Mouse (Mus musculus) thymus, postnatal 4 days (tissue): ENCODE measurements at regions not wholly inside any gene's neighbourhood (a gene's known extent, or its start where the extent isn't known, plus 50 kb on each side); places are given as distances from the start of the nearest gene placed in this dataset.

Experiments
- DNase-seq: peaks from one replicate; pipeline ENCODE4 v3.0.0; 2021

DNA sequence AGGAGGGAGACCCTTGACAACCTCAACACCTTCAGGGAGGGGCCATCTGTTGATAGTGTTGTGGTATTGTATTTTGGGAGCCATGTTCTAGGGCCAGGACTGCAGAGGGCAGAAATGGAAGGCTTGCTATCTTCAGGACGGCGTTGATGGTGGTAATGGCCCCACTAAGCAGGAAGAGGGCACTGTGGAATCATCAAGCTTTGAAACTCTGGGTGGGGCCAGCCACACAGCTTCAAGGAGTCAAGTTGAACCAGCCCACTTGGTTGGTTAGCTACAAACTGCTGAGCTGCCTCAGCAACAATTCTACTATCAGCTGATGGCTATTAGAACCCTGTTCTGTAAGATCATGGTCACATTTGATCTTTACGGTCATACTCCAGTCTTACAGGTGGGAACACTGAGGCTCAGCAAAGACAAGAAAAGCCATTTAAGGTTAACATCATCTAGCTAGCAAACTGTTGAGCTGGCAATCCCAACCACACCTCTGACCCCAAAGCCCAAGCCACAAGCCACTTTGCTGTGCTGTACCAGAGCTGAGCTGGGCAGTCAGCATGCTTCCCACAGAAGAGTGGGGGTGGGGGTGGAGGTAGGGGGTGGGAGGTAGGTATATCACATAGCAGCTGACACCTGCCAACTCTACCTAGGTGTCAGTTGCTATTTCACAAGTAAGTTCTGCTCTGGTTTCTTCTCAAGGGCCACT is 203.9 kb downstream of the Uaca start:
- DNase-seq, result peak; percentile 64

DNA sequence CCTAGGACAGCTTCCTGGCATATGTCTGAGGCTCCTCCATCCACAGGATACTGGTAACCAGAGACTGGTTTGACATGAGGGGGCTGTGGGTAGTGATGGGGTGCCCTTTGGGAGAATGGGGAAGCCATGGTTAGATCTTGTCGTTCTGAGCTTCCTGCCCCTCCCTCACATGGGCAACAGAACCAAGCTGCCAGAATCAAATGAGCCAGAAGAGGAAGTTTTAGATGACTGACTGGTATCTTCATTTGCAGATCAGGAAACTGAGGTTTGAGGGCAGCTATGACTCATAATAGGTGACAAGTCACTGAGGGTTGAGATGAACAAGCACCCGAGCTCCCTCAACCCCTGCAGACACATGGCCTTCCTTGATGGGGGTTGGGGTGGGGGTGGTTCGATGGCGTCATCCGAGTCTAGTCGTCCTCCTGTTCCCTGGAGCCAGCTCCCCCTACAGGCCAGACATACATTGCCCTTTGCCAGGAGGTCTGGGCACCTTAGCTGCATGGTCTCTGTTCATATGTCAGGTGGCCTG is 204.7 kb downstream of the Uaca start:
- peak; percentile 86 for DNase-seq

DNA sequence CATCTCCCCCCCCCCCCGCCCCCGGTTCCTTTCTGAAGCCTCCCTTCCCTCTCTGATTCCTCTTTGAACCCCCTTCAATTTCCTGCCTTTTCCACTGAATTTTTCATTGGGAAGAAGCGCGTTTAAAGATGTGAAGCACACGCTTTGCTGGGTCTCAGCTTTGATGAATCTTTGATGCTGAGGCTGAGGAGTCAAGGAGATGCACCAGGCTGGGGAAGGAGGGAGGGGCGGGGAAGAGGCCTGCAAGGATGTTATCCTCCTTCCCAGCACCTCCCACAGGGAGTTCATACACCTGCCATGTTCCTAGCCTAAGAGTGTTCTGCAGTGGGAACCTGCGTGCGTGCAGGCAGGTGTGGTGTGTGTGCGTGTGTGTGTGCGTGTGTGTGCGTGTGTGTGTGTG is 205.9 kb downstream of the Uaca start:
- DNase-seq, result no peak

DNA sequence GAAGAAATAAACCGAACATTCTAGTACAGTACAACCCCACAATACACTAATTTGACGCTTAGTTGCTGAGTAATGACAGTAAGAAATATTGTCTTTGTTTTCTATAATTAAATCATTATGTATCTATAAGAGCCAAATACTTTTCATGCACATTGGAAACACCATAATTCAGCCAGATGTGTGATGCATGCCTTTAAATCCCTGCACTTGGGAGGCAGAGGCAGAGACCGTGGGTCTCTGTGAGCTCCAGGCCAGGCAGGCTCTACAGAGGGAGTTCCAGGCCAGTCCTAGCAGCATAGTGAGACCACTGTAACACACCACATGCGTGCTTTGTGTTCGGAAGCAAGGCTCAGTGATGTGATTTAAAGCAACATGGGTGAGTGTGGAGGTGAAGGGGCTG is 208.2 kb downstream of the Uaca start:
- DNase-seq, result no peak

DNA sequence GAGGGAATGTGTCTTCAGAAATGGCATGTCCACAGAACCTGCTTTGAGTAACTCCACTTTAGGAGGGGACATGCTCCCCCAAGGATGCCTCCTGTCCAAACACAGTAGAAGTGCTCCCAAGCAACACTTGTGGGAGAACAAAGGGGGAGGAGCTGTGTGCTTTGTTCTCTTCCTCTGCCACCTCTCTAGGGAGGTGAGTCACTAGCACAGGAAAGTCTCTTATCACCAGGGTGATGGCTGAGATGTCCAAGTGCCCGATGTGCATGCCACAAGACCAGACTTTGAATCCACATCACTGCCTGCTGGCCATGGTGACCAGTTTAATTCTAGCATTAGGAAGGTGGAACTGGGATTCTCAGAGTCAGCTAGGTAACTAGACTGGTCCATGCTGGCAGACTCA is 214.1 kb downstream of the Uaca start:
- DNase-seq, result no peak

DNA sequence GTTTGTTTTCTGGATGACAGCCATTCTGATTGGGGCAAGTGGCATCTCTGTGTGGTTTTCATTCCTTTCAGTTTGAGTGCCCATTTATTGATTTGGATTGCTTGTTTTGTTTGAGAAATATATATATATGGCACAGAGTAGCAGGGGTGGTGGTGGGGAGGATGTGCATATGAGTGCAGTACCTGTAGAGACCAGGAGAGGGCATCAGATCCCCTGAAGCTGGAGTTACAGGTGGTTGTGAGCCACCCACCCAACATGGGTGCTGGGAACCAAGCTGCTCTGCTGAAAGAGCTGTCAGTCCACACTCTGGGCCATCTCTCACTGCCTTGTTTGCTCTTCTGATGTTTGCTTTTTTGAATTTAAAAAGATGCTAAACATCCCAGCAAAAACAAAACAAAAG is 216.7 kb downstream of the Uaca start:
- DNase-seq, result peak; percentile 42

DNA sequence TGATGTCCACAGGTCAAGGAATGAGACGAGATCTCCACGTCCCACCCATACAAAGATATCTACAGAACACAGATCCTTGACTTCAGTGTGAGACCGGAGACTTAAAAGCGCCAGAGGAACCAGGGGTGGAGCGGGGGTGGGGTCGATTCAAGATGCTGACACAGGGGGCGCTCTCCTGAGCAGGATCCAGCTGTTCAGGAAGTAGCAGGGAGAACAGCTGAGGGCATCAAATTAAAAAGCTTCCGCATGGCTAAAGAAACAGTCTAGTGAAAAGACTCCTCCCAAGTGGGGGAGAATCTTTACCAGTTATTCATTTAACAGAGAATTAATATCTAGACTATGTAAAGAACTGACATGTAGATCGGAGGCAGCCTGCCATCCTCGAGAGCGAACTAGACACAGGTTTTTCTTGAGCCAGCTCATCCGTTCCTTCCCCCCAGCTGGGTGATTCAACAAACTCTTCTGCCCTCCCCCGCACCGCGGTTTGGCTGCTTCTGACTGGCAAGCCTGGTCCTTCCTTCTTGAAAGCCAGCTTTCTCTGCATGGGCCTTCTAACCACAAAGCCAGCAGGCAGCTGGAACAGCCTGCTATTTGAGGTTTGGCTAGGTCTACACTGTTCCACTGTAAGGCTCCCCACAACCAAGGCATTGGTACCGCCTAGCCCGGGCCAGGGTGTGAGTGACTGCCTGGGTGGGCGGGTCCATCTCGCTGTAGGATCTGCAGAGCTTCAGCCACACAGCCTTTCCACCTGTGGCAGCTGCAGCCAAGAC is 218.6 kb downstream of the Uaca start:
- peak; percentile 88 for DNase-seq

DNA sequence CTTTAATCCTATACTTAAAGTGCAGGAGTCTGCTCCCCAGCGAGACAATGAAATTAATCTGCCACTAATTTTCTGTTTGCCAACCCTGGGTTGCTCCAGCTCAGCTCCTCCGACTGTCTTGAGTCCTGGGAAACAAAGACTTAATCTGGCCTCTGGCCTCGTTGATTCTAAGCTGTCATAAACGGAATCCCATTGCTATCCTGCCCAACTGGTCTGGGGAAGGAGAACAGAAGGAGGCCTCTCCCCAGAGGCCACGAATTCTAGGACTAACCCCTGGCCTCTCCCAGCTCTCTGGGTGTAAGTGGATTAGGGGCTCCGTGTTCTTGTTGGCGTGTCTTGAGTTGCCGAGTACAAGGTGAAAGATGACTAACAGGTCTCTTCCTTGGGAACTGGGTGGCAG is 219.8 kb downstream of the Uaca start:
- DNase-seq, result no peak

DNA sequence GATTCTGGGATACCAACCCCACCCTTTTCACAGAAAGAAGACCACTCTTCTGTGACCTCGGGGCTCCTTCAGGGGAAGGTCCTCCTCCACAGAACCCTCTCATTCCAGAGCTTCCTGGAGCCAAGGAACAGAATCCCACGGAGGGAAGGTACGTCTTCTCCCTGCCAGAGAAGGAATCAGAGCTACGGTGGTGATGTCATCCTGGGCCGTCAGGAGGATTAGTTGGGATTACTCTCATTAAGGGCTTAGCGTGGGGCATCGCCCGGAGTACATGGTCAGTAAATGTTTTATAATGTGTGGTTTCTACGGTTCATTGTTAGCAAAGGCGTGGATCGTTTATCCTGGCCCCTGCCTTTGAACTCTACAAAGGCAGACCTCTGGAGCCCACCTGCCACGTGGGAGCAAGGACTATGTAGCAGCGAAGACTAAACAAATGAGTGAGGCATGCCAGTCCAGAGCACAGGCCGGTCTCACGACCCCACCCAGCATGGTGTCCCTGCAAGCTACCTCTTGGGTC is 221.1 kb downstream of the Uaca start:
- DNase-seq, result no peak

DNA sequence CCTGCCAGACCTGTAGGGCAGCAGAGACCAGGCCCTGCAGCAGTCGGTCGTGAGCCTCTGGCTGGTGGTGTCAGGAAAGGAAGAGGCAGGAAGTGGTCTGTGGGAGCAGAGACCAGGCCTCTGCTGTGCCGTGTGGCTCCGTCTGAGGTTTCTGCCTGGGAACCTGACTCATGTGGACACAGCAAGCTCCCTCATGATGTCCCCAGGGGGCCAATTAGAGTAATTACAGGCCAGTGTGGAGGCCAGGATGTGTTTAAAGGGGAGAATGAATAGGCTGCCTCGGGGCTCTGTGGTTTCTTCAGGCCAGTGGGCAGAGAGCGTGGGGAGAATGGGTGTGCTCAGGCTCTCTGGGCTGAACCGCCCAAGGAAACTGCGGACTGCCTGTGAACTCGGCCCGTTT is 222.3 kb downstream of the Uaca start:
- DNase-seq, result peak; percentile 47

DNA sequence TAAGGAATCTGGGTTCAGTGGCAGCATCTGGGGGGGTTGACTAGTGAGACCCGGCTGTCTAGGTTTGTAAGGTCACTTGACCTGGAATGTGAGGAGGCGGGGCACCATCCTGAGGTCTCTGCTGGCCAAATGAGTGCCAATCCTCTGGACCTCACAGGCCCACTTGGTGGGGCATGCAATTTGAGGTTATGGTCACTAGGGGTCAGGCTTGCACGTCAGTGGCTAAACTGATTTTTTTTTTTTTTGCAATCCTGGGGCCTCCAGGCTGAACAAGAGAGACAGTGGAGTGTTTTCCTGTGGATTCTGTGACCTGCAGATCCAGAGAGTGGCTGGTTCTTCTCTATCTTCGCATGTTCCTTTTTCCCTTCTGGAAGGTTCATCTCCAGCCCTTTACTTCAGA is 225.6 kb downstream of the Uaca start:
- DNase-seq, result peak; percentile 58

DNA sequence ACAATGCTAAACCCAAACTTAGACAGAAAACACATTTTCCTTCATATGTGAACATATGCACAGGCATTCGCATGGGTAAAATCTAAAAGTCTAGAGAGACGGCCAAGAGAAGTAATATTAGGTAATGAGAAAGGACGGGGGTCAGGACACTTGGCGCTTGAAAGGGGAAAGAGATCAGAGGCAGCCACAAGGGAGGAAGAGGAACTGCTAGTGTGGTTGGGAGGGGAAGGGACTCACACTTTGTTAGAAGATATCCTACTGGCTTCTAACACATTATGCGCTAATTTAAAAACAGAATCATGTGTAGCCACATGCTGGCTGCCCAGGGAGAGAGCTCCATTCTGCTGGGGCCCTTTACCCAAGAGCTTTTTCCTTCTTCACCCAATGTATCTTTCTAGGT is 227.5 kb downstream of the Uaca start:
- no peak for DNase-seq

DNA sequence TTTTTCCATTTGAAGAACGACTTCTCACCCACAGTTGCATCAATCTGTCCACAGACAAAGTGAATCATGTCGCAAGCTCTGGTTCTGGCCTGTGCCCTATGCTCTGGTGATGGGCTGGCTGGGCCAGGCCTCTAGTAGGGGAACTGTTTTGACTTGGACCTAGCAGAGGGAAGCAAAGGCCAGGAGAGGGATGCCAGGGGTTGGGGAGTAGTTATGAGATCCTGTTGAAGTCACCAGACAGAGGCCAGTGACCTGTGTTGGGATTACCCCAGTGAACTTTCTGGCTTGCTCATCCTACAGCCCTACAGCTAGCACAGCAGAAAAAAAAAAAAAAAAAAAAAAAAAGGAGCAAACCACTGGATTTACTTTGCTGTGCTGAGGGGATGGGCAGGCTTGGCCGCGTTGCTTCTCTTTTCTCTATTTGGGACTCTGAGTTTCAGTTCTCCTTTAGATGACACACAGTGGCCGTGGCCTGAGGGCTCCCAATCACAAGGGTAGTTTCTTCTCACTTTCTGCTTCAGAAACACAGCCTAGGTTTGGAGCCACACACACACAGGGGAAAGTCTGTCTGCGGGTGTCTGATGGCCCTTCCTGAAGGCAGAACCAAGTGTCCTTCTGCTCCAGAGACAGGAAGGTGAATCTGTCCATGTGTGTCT is 228.2 kb downstream of the Uaca start:
- no peak for DNase-seq

DNA sequence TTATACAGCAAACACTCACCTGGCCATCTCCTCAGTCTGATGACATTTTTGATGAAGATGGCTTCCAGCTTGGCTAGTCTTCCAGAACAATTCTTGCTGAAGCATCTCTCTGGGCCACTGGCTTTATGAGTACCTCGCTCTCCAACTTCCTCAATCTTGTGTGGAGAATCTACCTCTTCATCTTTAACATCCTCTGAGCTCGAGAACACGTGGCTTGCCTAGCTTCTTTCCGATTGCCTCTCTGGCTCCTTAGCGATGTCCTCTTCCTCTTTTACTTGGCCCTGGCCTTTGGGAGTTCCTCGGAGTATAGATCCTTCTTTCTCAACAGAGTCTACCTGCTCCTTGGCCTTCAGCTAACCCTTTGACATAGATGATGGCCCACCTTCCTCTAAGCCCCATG is 231.0 kb downstream of the Uaca start:
- no peak for DNase-seq

DNA sequence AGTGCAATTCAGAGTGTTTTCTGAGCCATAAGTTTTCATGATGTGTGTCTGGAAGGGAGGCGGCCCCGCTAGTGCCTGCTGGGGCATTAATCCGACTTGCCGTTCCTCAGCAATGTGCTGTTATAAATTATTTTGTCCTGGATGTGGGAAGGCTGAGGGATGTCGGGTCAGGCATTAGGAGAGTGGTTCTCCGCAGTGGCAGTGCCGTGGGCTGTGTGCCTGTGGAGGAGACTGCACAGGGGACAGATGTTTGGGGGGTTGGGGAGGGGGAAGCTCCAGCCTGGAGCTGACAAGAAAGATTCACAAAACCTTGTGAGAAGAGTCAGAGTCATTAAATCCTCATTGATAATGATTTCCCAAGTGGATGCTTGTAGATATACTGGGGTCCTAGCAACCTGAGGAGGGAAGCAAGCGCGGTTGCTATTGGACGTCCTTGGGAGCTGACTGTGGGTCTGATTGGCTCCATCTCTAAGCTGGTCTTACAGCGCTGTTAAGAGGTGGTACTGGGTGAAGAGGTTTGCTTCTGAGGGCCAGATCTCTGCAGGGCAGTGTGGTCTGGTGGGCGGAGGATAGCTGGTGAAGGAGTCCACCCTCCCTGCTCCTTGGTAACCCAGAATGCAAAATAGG is 234.5 kb downstream of the Uaca start:
- DNase-seq, result no peak

DNA sequence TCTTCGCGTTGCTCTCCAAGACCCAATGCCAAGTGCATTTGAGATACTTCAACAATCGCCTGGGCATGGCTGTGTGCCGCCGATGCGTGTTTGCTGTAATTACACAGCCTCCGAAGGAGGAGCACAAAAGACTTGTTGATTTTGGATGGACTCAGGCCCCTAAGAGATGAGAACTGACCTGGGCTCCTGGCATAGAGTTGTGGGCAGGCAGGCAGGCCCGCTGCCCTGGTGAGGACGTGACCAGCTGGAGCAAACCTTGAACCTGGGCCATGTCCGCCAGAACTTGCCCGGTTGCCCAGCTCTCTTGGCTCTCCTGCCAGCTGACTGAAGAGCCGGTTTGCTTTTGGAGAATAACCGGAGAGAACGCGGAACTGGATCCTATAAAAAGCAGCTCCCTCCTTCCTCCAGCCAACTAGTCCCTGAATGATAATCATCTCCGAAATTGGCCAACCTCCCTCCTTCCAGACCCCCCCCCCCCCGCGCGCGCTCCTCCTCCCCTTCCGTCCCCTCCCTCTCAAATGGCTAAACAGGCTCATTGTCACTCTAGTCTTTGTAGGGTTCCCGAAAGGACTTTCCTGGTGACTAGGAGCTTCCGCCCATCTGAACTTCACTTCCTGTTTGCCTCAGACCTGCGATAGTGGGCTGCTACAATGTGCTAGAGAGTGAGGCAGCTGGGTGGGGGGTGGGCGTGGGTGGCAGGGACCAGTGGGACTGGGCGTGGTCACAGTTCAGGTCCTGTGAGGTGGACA is 237.5 kb downstream of the Uaca start:
- no peak for DNase-seq

DNA sequence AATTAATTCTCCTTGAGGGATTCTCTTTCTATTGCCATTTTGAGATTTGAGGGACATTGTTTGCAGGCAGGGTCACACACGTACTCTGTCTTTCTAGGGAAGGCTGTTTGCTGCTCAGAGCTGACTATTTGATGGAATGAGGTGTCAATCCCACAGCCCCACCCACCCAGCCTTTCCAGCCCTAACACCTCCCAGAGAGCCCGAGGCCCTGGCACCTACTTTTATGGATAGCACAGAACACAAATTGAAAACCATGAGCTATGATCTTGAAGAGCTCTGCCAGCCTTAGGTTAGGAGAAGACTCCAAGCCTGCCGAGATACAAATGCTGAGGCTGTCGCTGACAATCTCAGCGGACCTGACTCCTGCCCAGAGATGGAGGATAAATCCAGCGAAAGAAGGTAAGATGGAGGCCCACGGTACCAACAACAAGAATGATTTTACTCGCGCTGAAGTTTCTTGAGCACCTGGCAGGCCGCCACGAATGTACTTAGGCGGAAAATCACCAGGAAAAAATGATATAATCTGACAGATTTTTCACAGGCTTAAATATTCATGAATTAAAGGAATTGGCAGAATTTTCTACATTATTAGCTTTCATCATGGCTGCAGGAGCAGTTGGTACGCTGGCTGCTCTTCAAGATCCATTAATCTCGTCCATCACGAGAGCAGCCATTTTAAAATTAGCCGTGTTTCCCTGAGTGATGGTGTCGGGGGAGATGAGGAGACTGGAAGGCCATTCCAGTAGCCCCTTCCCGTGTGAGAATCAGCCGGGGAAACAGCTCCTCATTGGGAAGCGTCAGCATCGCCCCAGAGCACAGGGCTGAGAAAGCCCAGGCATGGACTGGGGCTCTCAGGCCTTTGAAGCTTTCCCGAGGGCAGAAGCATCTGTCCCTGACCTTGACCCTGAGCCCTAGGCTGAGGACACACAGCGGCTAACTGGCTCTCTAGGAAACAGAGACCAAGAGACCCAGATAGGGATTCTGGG is 238.4 kb downstream of the Uaca start:
- no peak for DNase-seq

DNA sequence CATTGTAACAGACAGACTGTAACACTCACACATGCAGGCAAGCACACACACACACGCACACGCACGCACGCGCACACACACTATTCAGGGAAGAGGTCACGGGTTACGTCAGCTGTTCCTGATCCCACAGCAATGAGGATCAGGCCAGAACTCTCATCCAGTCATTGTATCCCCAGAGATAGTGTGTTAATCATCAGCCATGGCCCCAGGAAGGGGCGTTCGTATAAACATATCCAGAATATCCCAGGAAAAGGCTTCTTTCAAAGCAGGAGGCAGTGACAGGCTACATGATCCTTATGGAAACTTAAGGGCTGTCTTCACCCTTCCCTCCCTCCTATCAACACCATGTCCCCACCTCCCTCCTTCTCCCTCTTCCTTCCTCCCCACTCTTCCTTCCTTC is 239.3 kb downstream of the Uaca start:
- DNase-seq, result no peak

DNA sequence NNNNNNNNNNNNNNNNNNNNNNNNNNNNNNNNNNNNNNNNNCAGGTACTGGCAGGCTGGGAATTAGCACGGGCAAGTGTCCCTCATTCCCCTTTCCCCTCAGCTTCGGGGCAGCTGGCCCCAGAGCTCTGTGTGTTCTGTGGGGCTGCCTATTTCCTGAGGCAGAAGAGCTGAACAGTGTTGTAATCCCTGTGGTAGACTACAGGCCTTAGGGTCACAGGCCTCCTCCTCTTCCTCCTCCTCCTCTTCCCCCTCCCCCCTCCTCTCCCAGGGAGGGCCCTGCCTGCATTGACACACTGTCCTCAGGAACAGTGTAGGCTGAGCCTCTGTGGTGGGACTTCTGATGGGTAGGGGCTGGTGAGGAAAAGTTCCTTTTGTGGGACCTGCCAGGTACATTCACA is 247.7 kb downstream of the Uaca start:
- no peak for DNase-seq

DNA sequence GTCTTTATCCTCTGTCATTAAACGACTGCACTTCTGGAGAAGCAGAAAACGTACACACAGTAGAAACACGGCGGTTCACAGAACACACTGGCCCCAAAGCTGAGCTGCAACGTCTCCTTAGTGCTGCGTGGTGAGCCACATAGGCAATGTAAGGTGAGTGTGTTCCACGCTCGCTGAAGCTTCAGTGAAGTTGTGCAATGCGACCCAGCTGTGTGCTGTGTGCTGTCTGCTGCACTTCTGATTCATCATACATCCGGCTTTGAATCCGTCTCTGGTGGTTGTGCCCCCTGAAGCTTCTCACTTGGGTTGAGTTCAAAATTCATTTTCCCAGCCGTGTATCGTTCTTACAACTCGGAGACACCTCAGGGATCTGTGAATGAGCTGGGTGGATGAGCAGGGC is 250.6 kb downstream of the Uaca start:
- DNase-seq, result peak; percentile 35

DNA sequence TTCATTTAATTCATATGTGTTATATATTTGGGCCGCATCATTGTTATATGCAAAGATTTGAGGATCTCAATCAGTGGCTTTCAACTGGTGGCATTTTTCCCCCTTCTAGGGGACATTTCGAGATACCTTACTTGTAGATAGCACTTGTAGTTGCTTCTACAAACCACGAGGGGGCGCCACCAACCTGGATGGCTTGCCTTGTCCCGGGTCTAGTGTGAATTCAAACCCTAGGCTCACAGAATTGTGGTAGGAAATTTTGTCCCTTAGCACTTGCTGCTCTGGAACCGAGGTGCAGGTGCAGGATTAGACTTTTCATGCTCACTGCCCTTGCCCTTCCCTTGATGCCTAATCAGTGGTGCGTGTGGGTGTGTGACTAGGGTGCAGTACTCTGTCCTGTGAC is 252.2 kb downstream of the Uaca start:
- DNase-seq, result peak; percentile 94
